Mouse (Mus musculus) effector memory CD4-positive, alpha-beta T cell, adult 7 months (primary cell): ENCODE measurements around the gene Nmnat1. TPM values are rescaled to one million over a fixed set of nuclear protein-coding genes. Genes with fewer than 3 reads are reported as not detected.

Experiments
- polyA plus RNA-seq: library from polyadenylated mRNA; unstranded; fragments of 100-300 nt; shearing (Covaris generic); gene quantifications from one replicate; pipeline ENCODE4 v1.2.1, GENCODE M21; 2017

Nmnat1 gene
- 4.8 TPM for polyA plus RNA-seq

DNA sequence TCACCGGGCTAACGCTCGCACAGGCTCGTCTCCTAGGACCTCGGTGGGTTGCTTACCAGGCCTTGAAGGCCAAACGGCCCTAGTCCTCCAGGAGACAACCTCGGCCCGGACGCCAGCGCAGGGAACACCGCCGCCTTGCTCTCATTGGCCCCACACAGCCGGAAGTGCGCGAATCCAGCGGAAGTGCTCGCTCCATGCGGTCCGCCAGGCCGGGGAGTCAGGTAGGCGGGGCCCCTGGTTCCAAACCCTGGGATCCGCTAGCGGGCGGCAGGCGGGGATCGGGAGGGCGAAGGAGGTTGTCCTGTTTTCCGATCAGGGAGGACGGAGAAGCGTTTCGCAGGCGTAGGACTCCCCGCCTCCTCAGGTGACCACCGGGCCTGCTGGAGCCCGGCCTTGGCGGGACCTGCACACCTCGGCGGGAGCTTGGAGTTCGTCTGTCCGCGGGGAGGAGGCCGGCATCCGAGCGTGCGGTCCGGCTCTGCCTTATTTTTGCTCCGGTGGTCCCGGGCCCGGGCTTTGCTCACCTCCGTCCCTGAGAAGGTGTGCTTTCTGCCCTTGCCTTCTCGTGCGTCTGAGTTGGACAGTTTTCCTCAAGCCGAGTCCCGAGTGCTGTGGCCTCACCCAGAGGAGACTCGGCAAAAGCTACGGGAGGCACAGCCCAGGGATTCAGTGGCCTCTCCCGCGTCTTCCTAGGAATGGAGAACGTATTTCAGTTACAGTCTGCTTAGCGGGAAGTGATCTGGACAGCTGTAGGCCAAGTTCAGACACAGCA lies at the start of gene Nmnat1, which contains the start of gene Lzic:
Gene Nmnat1, minus strand, starts transcription at position 150 of the 772 bp plus-strand sequence.
Gene Lzic, plus strand, starts transcription at position 177 of the 772 bp plus-strand sequence.

DNA sequence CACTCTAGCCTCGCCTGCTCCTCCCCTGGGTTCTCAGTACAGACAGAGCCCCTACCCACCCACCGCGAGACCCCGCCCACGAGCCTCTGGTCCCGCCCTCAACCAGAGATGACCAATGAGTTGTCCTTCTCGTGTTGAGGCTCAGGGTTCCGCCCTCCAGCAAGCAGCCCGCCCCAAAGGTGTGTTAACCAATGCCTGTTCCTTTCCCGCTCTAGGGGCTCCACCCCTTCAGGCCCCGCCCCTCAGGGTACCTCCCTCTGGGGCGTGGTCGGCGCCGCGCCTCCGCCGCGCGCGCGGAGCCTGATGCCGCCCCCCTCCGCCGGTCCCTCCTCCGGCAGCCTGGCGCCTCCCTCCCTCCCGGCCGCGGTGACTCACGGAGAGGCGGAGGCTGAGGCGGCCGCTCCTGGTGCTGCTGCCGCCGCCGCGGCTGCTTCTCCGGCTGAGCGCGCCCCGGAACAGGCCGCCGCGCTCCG lies 32.9 kb upstream of the Nmnat1 start, which contains the start of gene Ctnnbip1:
Gene Ctnnbip1, plus strand, starts transcription at position 369 of the 473 bp plus-strand sequence.

DNA sequence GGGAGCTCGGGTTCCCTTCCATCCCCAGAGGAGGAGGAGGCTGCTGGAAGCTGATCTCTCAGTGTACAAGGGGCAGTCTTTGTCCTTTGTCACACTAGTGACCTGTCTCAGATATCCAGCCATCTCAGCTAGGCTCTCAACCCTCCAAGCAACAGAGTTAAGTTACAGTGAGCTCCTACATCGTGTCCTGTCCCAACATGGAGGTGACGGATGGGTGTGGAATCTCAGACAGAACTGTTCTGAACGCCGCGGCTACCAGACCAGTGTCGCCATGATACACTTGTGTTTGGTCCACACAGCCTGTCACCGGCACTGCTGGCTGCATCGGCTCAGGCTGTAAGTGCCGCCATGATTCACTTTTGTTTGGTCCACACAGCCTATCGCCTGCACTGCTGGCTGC lies 7.9 kb downstream of the Nmnat1 start, which contains the start of gene Tmem274:
Gene Tmem274, plus strand, starts transcription at position 301 of the 400 bp plus-strand sequence.

DNA sequence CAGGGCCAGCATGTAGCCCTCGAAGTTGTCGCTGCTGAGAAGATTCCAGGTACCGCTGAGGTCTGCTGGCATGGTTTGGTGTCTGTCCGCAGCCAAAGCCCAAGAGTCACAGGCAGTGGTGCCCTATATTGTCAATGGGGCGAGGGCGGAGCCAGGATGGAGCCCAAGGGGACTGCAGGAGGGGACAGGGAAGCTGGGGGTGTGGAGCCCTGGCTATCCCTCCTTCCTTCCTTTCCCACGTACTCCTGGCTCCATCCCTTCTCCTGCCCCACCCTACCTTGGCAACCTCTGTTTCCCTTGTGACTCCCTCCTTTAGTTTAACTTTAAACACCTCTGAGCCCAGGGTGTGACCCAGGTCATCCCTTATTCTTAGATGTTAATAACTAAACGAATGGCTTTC lies 30.1 kb downstream of the Nmnat1 start, which contains the start of gene Rbp7:
Gene Rbp7, minus strand, starts transcription at position 100 of the 400 bp plus-strand sequence.

DNA sequence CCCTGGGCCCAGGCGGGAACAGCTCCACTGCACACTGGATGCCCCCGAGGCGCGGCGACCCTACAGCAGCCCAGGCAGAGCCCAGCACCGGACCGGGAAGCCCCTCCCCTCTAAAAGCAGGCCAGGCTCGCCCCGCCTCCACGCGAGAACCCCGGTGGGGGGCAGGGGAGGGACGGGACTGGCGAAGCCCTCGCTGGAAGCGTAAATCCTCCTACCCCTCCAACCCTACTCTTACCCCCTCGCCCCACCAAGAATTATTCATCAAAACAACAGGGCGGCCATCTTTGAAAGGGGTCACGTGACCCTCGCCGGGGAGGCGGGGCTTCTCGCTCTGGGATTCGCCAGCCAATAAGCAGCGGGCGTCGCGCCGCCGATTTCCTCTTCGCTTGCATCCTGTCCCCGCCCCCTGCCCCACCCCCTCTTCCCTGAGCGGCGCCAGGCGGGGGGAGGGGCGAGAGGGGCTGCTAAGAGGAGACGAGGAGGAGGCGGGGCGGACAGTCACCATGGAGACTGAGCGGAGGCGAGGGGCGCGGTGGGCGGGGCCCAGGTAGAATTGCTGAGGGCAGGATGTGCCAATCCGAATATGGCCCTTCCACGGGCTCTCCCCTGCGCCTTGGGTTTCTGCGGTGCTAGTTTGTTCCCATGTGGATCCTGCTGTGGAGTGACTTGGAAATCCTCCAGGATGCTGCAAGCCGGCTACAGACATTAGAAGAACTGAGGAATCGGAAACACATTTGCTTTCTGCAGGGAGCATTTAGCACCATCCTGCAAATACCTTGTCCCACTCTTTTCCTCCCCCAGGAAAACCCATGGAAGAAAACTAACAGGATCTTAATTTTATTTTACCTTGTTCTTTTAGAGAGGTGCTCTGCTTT lies 58.4 kb downstream of the Nmnat1 start, which contains the start of gene Ube4b:
Gene Ube4b, minus strand, starts transcription at position 425 of the 875 bp plus-strand sequence.

Other genes starting within 250 kb of the Nmnat1 start
- 46.3 TPM for gene Kif1b, start 177.5 kb downstream of the Nmnat1 start, polyA plus RNA-seq
- gene Ube4b, start 58.5 kb downstream of the Nmnat1 start, polyA plus RNA-seq = 33.5 TPM
- gene Rbp7, start 30.2 kb downstream of the Nmnat1 start, polyA plus RNA-seq = not detected
- gene Tmem274, start 7.8 kb downstream of the Nmnat1 start, polyA plus RNA-seq = not detected
- 20.3 TPM for gene Lzic, start within 50 bp of the Nmnat1 start, polyA plus RNA-seq
- gene Ctnnbip1, start 33.0 kb upstream of the Nmnat1 start, polyA plus RNA-seq = 3.5 TPM
- gene Clstn1, start 101.3 kb upstream of the Nmnat1 start, polyA plus RNA-seq = 26.5 TPM
- 287 TPM for gene Pik3cd, start 217.4 kb upstream of the Nmnat1 start, polyA plus RNA-seq